Mouse (Mus musculus) brown adipose tissue, adult 24 weeks (tissue): ENCODE results near the gene Unk. TPM values are rescaled to one million over a fixed set of nuclear protein-coding genes. Genes with fewer than 3 reads are reported as not detected.
A peak's percentile ranks its signal among the peaks of the same experiment; 100 is the strongest.

Experiments used
- H3K27ac ChIP-seq: fragments of 200-500 bp; replicated peaks from 2 replicates; pipeline ENCODE4 v1.5.1; 2012; ENCODE audit warnings: low read depth, mild to moderate bottlenecking, low read length
- H3K4me1 ChIP-seq: fragments of 200-500 bp; 2 replicates; pipeline ENCODE4 v1.6.1; 2012; ENCODE audit warnings: low read length, mixed read lengths; ENCODE audit not compliant: control insufficient read depth, insufficient read depth, insufficient read length
- H3K4me3 ChIP-seq: fragments of 200-500 bp; 2 replicates; pipeline ENCODE4 v1.5.1; 2012; ENCODE audit warnings: low read depth, mild to moderate bottlenecking, low read length, moderate library complexity; ENCODE audit not compliant: insufficient read depth
- polyA plus RNA-seq: library from polyadenylated mRNA; stranded (reverse); fragments of >200 nt; gene quantifications from 2 replicates; pipeline ENCODE4 v1.2.4, GENCODE M21; 2012; ENCODE audit not compliant: missing spikeins, insufficient read depth, insufficient read length

Unk gene
- polyA plus RNA-seq, 1 experiment = 2.9 TPM

DNA sequence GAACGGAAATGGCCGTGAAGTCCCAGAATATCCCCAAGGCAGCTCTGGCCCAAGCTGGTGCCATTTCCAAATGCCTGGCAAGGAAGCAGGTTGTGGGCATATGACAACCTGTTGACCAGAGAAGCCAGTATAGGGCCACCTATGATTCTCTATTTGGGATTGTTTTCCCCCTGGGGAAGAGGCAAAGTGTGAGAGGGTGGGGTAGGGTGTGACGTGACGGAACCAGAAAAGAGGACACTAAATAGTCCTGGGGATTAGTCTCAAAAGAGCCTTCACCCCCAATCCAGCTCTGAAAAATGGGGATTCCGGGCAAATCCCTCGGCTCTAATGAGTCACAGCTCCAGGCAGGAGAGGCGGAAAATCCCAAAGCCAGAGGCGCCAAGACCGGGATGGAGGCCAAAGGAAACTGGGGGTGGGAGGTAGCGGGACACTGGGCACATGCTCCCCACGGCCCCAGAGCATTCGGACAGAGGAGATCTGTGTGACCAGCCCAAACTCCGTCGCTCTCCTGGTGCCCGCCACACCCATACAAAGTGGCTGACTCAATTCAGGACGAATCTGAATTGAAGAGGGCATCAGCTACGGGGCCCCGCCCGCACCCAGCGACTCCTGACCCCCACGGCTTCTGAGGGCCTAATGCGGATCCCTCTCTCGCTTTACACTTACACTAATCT, 78.5 kb downstream of the Unk start:
- H3K4me1 ChIP-seq = peaks cover 20% of the 10 kb centered on the region
- H3K27ac ChIP-seq = peak overlapping the region; percentile 89
- peak overlapping the region; percentile 82 for H3K4me3 ChIP-seq

- peaks cover 15% of the 10 kb centered on the region for H3K4me1 ChIP-seq
- peak overlapping the region; percentile 82 for H3K4me3 ChIP-seq
- H3K27ac ChIP-seq = peak overlapping the region; percentile 89
These were observed 79.4 kb downstream of the Unk start for GRCm38 (mm10) chr11:116109441-116110081.

- Histone ChIP-seq H3K4me3 (peak overlapping the region; percentile 82), H3K27ac (peak overlapping the region; percentile 89), H3K4me1 (peaks cover 13% of the 10 kb centered on the region)
These were observed 80.0 kb downstream of the Unk start for GRCm38 (mm10) chr11:116110131-116110530.

DNA sequence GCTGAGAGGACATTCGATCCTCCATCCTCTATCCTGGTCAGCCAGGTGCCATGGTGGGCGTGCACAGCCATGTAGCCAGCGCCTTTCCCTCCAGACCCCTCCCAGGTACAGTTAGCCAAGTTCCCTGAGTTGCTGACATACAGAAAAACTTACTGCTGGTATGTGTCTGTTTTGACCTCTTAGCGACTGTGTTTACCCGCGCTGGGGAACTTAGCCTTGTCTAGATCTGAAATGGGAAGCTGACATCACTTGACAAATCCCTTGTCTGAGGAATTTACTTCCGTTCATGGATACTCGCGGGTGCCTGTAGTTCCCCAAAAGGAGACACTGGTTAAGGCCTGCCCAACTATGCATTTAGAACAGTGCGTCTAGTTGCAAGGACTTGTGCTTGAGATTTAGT, 80.4 kb downstream of the Unk start:
- peak overlapping the region; percentile 82 for H3K4me3 ChIP-seq
- peaks cover 13% of the 10 kb centered on the region for H3K4me1 ChIP-seq
- H3K27ac ChIP-seq = peak overlapping the region; percentile 89

Other genes with a start within 250 kb of the Unk start
- 8.8 and 10.4 TPM in 2 replicates for gene Caskin2, start 216.7 kb upstream of the Unk start, polyA plus RNA-seq
- gene Tsen54, start 215.6 kb upstream of the Unk start, polyA plus RNA-seq = 6.1 and 6.8 TPM in 2 replicates
- 4.0 and 5.5 TPM in 2 replicates for gene Llgl2, start 206.3 kb upstream of the Unk start, polyA plus RNA-seq
- gene Myo15b, start 171.9 kb upstream of the Unk start, polyA plus RNA-seq = not detected in 2 replicates
- not detected in 2 replicates for gene Smim5, start 130.4 kb upstream of the Unk start, polyA plus RNA-seq
- gene Smim6, start 118.3 kb upstream of the Unk start, polyA plus RNA-seq = not detected in 2 replicates
- 10.0 and 12.0 TPM in 2 replicates for gene Sap30bp, start 97.0 kb upstream of the Unk start, polyA plus RNA-seq
- 4.2 and 5.3 TPM in 2 replicates for gene Recql5, start 96.8 kb upstream of the Unk start, polyA plus RNA-seq
- 1.5 and 2.2 TPM in 2 replicates for gene Itgb4, start 55.6 kb upstream of the Unk start, polyA plus RNA-seq
- 9.6 and 12.4 TPM in 2 replicates for gene Galk1, start 17.6 kb upstream of the Unk start, polyA plus RNA-seq
- gene H3f3b, start 2.4 kb upstream of the Unk start, polyA plus RNA-seq = 85.7 and 112 TPM in 2 replicates
- gene Unc13d, start 47.6 kb downstream of the Unk start, polyA plus RNA-seq = not detected in 2 replicates
- gene Wbp2, start 56.7 kb downstream of the Unk start, polyA plus RNA-seq = 73.7 and 124 TPM in 2 replicates
- gene Trim47, start 96.9 kb downstream of the Unk start, polyA plus RNA-seq = 4.6 and 8.3 TPM in 2 replicates
- 5.9 and 8.3 TPM in 2 replicates for gene Trim65, start 100.8 kb downstream of the Unk start, polyA plus RNA-seq
- 99.5 and 121 TPM in 2 replicates for gene Mrpl38, start 108.5 kb downstream of the Unk start, polyA plus RNA-seq
- 3.8 and 5.3 TPM in 2 replicates for gene Fbf1, start 137.8 kb downstream of the Unk start, polyA plus RNA-seq
- gene Ten1, start 168.5 kb downstream of the Unk start, polyA plus RNA-seq = 4.3 and 7.6 TPM in 2 replicates
- gene Acox1, start 168.7 kb downstream of the Unk start, polyA plus RNA-seq = 223 and 402 TPM in 2 replicates
- gene Evpl, start 207.8 kb downstream of the Unk start, polyA plus RNA-seq = 0.16 TPM in 1 of 2 replicates, not detected in the other
- gene Srp68, start 243.9 kb downstream of the Unk start, polyA plus RNA-seq = 23.4 and 31.3 TPM in 2 replicates